Mouse (Mus musculus) heart, embryonic 14.5 days (tissue): ENCODE data around the gene Akap2. TPM values are rescaled to one million over a fixed set of nuclear protein-coding genes. Genes with fewer than 3 reads are reported as not detected.

ENCODE experiments used
- ATAC-seq: fragments of 200-750 bp; cut with Nextera tagmentation; 2 replicates; pipeline ENCODE4 v1.8.0; 2017; ENCODE audit warnings: low read depth, moderate TSS enrichment; ENCODE audit not compliant: insufficient number of reproducible peaks, insufficient read depth, low FRiP score
- H3K27ac ChIP-seq, 2 experiments: fragments of 200-500 bp in 1 of 2; fragments of 300-500 bp in 1 of 2; sonication (generic) in 1 of 2; replicated peaks in 1 of 2; 2 replicates each; pipeline ENCODE4 v1.5.1; 2012 to 2014; ENCODE audit warnings: low read depth in 2 of 2, low read length in 2 of 2, control low read depth in 1 of 2, mild to moderate bottlenecking in 1 of 2, mixed read lengths in 1 of 2; ENCODE audit not compliant: control insufficient read depth in 1 of 2, insufficient read depth in 1 of 2
- H3K27me3 ChIP-seq: fragments of 300-500 bp; sonication (generic); 2 replicates; pipeline ENCODE4 v1.6.1; 2014; ENCODE audit warnings: mild to moderate bottlenecking, low read length, control low read depth; ENCODE audit not compliant: control insufficient read depth, insufficient read depth
- H3K36me3 ChIP-seq: fragments of 300-500 bp; sonication (generic); 2 replicates; pipeline ENCODE4 v1.6.1; 2014; ENCODE audit warnings: mild to moderate bottlenecking, control low read depth, low read length, mixed read lengths; ENCODE audit not compliant: control insufficient read depth, insufficient read depth
- H3K4me1 ChIP-seq, 2 experiments: fragments of 200-500 bp in 1 of 2; fragments of 300-500 bp in 1 of 2; sonication (generic) in 1 of 2; 2 replicates each; pipeline ENCODE4 v1.6.1; 2012 to 2014; ENCODE audit warnings: low read length in 2 of 2, control low read depth in 1 of 2, mixed read lengths in 1 of 2; ENCODE audit not compliant: control insufficient read depth in 2 of 2, insufficient read depth in 2 of 2
- H3K4me2 ChIP-seq: fragments of 300-500 bp; sonication (generic); 2 replicates; pipeline ENCODE4 v1.6.1; 2014; ENCODE audit warnings: mild to moderate bottlenecking, low read length
- H3K4me3 ChIP-seq, 2 experiments: fragments of 200-500 bp in 1 of 2; fragments of 300-500 bp in 1 of 2; sonication (generic) in 1 of 2; 2 replicates each; pipeline ENCODE4 v1.5.1; 2012 to 2014; ENCODE audit warnings: low read length in 2 of 2, mild to moderate bottlenecking in 2 of 2, control low read depth in 1 of 2, low read depth in 1 of 2, moderate library complexity in 1 of 2; ENCODE audit not compliant: control insufficient read depth in 1 of 2, insufficient read depth in 1 of 2
- H3K9ac ChIP-seq: fragments of 300-500 bp; sonication (generic); 2 replicates; pipeline ENCODE4 v1.6.1; 2014; ENCODE audit warnings: mild to moderate bottlenecking, low read length
- H3K9me3 ChIP-seq: fragments of 300-500 bp; sonication (generic); 2 replicates; pipeline ENCODE4 v1.6.1; 2016; ENCODE audit warnings: low read length, control low read depth; ENCODE audit not compliant: control insufficient read depth
- WGBS: fragments of 180-500 bp; shearing (Covaris S2); extraction: QIAGEN DNeasy Blood & Tissue Kit; methylation state at CpG from one replicate; pipeline ENCODE4 v1.1.7; 2014; 5-methylcytosine and 5-hydroxymethylcytosine counted together
- polyA plus RNA-seq: library from polyadenylated mRNA; unstranded; fragments of >200 nt; fragmentation: Nextera tagmentation; extraction: Ambion mirVana; gene quantifications from 2 replicates; pipeline ENCODE4 v1.2.1, GENCODE M21; 2014

Akap2 gene
- polyA plus RNA-seq, 1 experiment from 2014 or later, result 52.0 TPM

DNA sequence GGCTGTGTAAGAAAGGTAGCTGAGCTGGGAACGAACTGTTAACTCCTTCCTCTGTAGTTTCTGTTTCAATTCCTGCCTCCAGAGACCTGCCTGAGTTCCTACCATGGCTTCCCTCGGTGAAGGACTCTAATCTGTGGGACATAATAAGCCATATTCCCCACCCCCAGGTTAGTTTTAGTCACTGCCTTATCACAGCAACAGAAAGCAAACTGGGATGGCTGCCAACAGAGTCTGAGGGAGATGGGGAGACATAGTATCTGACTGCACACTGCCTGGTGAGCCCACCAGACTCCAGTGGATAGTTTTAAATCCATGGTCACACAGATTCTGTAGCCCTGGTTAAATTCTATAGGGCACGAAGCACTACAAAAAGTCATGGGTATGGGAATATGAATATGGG lies 16.0 kb downstream of the Akap2 start:
- Histone ChIP-seq H3K27ac (peak overlapping the region in 1 of 2 experiments; percentile 29; a peak in 2 of 4 replicates), H3K9me3 (peaks cover 4% of the 10 kb centered on the region; the same call in 1 of the 2 replicates), H3K4me3 (no peak overlapping the region), H3K4me2 (no peak overlapping the region), H3K36me3 (peaks cover 22% of the 10 kb centered on the region), H3K27me3 (no peaks in the 10 kb centered on the region), H3K4me1 (peaks cover 2 to 26% of the 10 kb centered on the region in 2 experiments; a peak in 3 of 4 replicates), H3K9ac (no peak overlapping the region)
- WGBS, result 52% methylated on average over 3 of the region's 3 CpGs
- ATAC-seq, result 0 out of 2 replicates have a peak, but pooled peaks have one; percentile 33

DNA sequence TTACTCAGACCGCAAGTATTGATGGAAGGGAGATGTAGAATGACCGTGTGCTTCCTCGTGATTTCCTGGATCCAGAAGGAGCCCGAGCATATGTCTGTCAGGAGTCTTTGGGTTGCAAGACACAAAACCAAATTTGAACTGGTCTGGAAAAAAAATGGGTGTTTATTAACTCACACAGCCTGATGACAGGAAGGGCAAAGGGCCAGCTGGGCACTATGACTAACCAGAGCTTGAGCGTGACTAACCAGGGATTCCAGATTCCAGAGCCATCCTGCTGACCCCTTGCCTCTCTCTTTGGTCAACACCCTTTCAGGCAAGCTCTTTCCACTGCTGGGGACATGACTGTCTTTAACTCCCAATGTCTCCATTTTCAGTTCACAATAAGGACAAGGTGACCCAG lies 18.0 kb downstream of the Akap2 start:
- no peak overlapping the region for H3K4me2 ChIP-seq
- peaks cover 4% of the 10 kb centered on the region; the same call in 1 of the 2 replicates for H3K9me3 ChIP-seq
- 84% methylated on average over 5 of the region's 5 CpGs for WGBS
- no peak overlapping the region for H3K4me3 ChIP-seq
- no peak overlapping the region for H3K27ac ChIP-seq
- H3K27me3 ChIP-seq, result no peaks in the 10 kb centered on the region
- peaks cover 2 to 13% of the 10 kb centered on the region in 2 experiments; a peak in 3 of 4 replicates for H3K4me1 ChIP-seq
- H3K9ac ChIP-seq, result no peak overlapping the region
- no peak for ATAC-seq
- H3K36me3 ChIP-seq, result peaks cover 26% of the 10 kb centered on the region

DNA sequence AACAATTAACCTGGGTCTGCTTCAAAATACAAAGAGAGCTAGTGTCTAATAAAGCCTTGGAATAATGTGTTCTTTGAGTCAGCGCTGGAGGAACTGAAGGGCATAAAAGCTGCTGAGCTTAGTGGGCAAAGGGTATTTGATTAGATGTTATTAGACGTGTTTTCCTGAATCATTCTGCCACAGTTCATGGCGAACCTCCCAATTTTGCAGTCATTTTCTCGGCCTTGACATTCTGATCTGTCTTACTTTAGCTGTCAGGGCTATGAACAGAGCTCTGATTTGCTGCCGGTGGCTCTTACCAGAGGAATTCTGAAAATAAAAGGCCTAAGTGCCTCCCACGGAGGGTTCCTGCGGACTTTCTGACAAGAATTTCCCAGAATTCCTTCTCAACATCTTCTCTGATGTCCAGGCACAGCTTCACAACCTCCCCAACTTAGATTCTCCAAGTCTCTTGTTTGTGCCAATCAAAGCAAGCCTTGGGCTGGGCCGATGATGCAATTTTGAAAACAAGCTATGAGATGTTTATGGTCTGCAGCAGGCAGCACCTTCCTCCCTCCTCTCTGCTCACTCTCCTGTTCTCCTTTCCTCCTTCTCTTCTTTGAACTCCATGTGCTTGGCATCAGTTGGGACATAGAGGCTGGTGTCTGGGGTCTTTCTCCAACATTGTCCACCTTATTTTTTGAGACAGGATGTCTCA lies 21.5 kb downstream of the Akap2 start:
- H3K27me3 ChIP-seq, result no peaks in the 10 kb centered on the region
- H3K4me1 ChIP-seq, result no peaks in the 10 kb centered on the region; a peak in 2 of 4 replicates
- H3K4me2 ChIP-seq, result no peak overlapping the region
- peaks cover 22% of the 10 kb centered on the region for H3K36me3 ChIP-seq
- no peaks in the 10 kb centered on the region for H3K9me3 ChIP-seq
- no peak for ATAC-seq
- H3K4me3 ChIP-seq, result no peak overlapping the region
- H3K9ac ChIP-seq, result no peak overlapping the region
- WGBS, result 59% methylated on average over 8 of the region's 8 CpGs
- no peak overlapping the region for H3K27ac ChIP-seq

DNA sequence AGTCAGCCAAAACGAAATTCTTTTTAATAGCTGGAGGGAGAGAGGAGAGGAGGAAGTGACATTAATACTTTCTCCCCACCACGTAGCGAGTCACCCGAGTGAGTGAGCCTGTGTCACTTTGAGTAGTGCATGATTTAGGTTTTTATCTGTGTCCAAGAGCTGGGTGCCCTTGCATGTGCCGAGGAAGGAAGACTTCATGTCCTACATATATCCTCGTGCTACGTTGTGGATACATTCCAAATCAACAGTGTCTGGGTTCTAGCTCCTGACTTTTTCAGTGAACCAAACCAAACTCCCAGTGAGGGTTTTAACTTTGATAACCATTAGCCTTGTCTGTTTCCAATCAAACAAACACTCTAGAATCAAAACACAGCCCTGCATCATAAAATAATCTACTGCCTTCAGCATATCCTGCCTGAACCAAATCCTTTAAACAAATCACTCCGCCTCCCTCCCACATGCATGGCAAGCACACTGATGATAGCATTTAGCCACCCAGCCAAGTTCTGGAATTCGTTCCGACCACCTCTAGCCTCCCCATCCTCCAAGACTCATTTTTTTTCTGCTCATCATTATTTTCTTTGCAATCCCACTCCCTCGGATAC lies 26.0 kb downstream of the Akap2 start:
- H3K9me3 ChIP-seq, result no peaks in the 10 kb centered on the region
- no peak overlapping the region for H3K4me3 ChIP-seq
- ATAC-seq, result no peak; the same call in 1 of the 2 replicates
- H3K36me3 ChIP-seq, result peaks cover 12% of the 10 kb centered on the region; the same call in 1 of the 2 replicates
- no peaks in the 10 kb centered on the region for H3K27me3 ChIP-seq
- H3K4me2 ChIP-seq, result no peak overlapping the region
- H3K27ac ChIP-seq, result no peak overlapping the region
- H3K4me1 ChIP-seq, result peaks cover 0 to 5% of the 10 kb centered on the region in 2 experiments; a peak in 1 of 4 replicates
- no peak overlapping the region for H3K9ac ChIP-seq
- 58% methylated on average over 11 of the region's 11 CpGs for WGBS

DNA sequence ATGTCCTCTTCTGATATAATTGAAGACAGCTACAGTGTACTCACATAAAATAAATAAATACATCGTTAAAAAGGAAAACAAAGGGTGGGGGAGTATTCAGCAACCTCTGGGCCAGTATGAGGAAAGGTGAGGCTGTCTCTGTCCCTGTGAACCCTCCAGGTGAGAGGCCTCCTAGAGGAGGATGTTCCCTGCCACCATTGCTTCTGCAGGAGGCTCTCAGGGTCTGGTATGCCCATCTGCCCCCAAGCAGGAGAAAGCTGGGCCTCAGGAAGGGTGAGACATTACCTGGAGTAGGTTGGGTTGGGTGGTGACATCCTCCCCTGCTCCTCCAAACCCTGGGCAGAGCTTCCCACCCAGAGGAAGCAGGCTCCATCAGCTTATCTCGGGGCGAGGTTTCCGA lies 33.2 kb downstream of the Akap2 start:
- H3K27ac ChIP-seq, result peak overlapping the region; percentile 8 to 37; a peak in 2 of 4 replicates
- no peak overlapping the region for H3K4me3 ChIP-seq
- H3K9ac ChIP-seq, result no peak overlapping the region
- H3K4me2 ChIP-seq, result no peak overlapping the region
- H3K4me1 ChIP-seq, result peaks cover 11 to 30% of the 10 kb centered on the region in 2 experiments
- no peak for ATAC-seq
- peaks cover 18% of the 10 kb centered on the region; the same call in 1 of the 2 replicates for H3K36me3 ChIP-seq
- H3K27me3 ChIP-seq, result no peaks in the 10 kb centered on the region
- WGBS, result 47% methylated on average over 4 of the region's 4 CpGs
- H3K9me3 ChIP-seq, result no peaks in the 10 kb centered on the region

DNA sequence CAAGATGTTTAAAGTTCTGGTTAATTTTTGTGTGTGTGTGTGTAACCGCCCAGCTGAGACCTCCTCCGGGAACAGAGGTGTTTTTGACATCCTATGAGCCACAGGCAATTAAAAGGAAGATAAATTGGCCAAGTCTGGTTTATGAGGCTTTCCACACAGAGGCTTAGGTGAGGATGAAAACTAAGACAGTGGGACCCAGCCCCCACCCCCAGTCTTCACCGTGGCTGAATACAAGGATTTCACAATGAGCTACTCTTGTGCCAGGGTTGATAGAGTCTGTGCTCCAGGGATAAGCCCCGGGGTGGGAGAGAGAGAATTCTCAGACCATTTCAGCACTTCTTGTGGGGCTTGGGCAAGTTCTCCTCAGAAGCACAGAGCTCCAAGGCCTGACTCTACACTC lies 33.6 kb downstream of the Akap2 start:
- Histone ChIP-seq H3K4me1 (peaks cover 11 to 30% of the 10 kb centered on the region in 2 experiments), H3K4me3 (no peak overlapping the region), H3K27ac (peak overlapping the region; percentile 8 to 37; a peak in 2 of 4 replicates), H3K9ac (no peak overlapping the region), H3K36me3 (peaks cover 16% of the 10 kb centered on the region; the same call in 1 of the 2 replicates), H3K27me3 (no peaks in the 10 kb centered on the region), H3K4me2 (no peak overlapping the region), H3K9me3 (no peaks in the 10 kb centered on the region)
- ATAC-seq, result no peak
- WGBS, result 31% methylated on average over 4 of the region's 4 CpGs

DNA sequence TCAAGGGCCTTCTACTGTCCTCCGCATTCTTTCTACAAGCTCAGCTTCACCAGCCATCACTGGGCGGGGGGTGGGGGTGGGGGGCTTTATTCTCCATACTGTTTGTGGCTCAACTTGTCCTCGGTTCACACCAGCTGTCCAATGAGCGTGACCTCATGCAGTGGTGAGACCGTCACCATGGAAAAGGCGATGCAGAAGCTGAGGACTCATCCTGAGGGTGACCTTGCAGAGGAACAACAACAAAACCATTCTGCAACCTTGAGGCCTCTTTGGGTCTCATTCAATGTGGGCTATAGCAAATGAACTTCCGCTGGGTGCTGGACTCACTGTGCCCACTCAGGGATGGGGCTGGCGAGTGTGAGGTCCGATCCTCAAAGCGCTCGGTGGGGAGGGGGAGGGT lies 34.1 kb downstream of the Akap2 start:
- H3K4me1 ChIP-seq, result peaks cover 11 to 30% of the 10 kb centered on the region in 2 experiments
- peak overlapping the region in 1 of 2 experiments; percentile 37; a peak in 1 of 4 replicates for H3K27ac ChIP-seq
- no peaks in the 10 kb centered on the region for H3K9me3 ChIP-seq
- no peak overlapping the region for H3K4me2 ChIP-seq
- ATAC-seq, result no peak; the same call in 1 of the 2 replicates
- H3K36me3 ChIP-seq, result peaks cover 16% of the 10 kb centered on the region; the same call in 1 of the 2 replicates
- WGBS, result 76% methylated on average over 11 of the region's 11 CpGs
- H3K9ac ChIP-seq, result no peak overlapping the region
- no peak overlapping the region for H3K4me3 ChIP-seq
- H3K27me3 ChIP-seq, result no peaks in the 10 kb centered on the region
